9 mouse cellular contexts compared by ENCODE assay signal in the genomic region with DNA sequence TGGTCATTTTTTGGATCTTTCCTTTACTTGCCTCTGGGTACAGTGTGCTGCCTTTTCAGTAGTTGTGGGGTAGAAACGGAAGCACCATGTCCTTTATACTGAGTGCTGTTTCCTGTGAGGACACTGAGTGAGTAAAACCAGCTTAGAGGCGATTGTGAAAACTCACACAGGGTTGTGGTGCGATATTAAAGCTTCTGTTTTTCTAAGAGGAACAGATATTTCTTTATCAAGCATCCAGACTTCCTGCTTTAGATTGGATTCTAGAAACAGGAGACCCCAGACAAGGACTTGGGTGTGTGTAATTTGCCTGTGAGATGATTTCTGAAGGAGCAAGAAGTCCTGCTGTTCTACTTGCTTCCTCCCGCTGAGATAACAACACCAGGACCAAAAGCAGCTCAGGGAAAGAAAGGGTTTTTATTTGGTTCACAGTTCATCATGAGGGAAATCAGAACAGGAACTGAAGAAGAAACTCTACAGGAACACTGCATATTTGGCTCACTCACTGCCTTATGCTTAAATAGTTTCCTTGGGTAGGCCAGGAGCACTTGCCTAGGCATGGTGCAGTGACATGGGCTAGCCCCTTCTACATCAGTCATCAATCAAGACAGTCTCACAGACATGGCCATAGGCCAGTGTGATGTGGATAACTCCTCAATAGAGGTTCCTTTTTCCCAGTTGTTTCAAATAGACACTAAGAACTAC.
DNase-seq lines count a peak whose midpoint lies in the region; ATAC-seq lines count a peak whose summit lies in the region.
"Had no signal": no experiment of that assay in that cellular context is flagged by ENCODE, and none has a peak within 500 bp of the region (broad histone marks: within the 10 kb centered on the region; RNA-seq: fewer than 3 reads in every experiment).

No protein-coding gene starts in this region.

- 39% methylated on average over 4 of the region's 4 CpGs for WGBS in embryonic facial prominence, embryonic 14.5 days
- WGBS in embryonic facial prominence, embryonic 10.5 days, result 49% methylated on average over 4 of the region's 4 CpGs
- WGBS in lung, embryonic 16.5 days, result 31% methylated on average over 4 of the region's 4 CpGs

- no peak for DNase-seq in embryonic facial prominence, embryonic 14.5 days (ENCODE audit: low spot score)
- DNase-seq in embryonic facial prominence, embryonic 10.5 days (ENCODE audit: low spot score), result no peak
- no peak for DNase-seq in lung, adult 18-20 months
- DNase-seq in kidney, postnatal 14 days, result peak; percentile 17
- peak; percentile 33 for DNase-seq in splenic B cell, adult 2 months (ENCODE audit: low read depth, low spot score)
- DNase-seq in gastrocnemius, adult 8-10 months (ENCODE audit: low spot score in 2 of 2), result no peak
- DNase-seq in spleen, adult 12 weeks (ENCODE audit: low spot score), result no peak

- no peak overlapping the region for H3K4me2 ChIP-seq in embryonic facial prominence, embryonic 14.5 days (ENCODE audit: low read depth, low read length)
- no peak overlapping the region for H3K4me2 ChIP-seq in lung, embryonic 16.5 days (ENCODE audit: low read depth, low read length)
- H3K4me2 ChIP-seq: midbrain, embryonic 12.5 days had no signal

- no peaks in the 10 kb centered on the region for H3K4me1 ChIP-seq in embryonic facial prominence, embryonic 14.5 days (ENCODE audit: control insufficient read depth, insufficient read depth, low read length)
- H3K4me1 ChIP-seq in embryonic facial prominence, embryonic 10.5 days, result peaks cover 7% of the 10 kb centered on the region
- H3K4me1 ChIP-seq in lung, embryonic 16.5 days (replicated peaks; ENCODE audit: control insufficient read depth, insufficient read depth, low read length), result 0 out of 2 replicates have a peak, but pooled peaks cover 2% of the 10 kb centered on the region

- no peak for ATAC-seq in embryonic facial prominence, embryonic 14.5 days (ENCODE audit: low read depth)
- no peak for ATAC-seq in lung, embryonic 16.5 days (ENCODE audit: low read depth)

- no peaks in the 10 kb centered on the region for H3K27me3 ChIP-seq in embryonic facial prominence, embryonic 14.5 days (replicated peaks; ENCODE audit: control insufficient read depth, insufficient read depth, low read length)
- no peaks in the 10 kb centered on the region for H3K27me3 ChIP-seq in embryonic facial prominence, embryonic 10.5 days (replicated peaks; ENCODE audit: low read depth, poor library complexity, severe bottlenecking)
- no peaks in the 10 kb centered on the region for H3K27me3 ChIP-seq in lung, embryonic 16.5 days (ENCODE audit: control insufficient read depth, insufficient read depth, low read depth, low read length)
- H3K27me3 ChIP-seq in splenic B cell, adult 2 months (ENCODE audit: control insufficient read depth, insufficient read depth, low read length, poor library complexity, severe bottlenecking), result no peaks in the 10 kb centered on the region
- H3K27me3 ChIP-seq: midbrain, embryonic 12.5 days had no signal

- no peaks in the 10 kb centered on the region for H3K36me3 ChIP-seq in embryonic facial prominence, embryonic 14.5 days (ENCODE audit: control insufficient read depth, insufficient read depth, low read length)
- no peaks in the 10 kb centered on the region for H3K36me3 ChIP-seq in embryonic facial prominence, embryonic 10.5 days (replicated peaks)
- no peaks in the 10 kb centered on the region for H3K36me3 ChIP-seq in lung, embryonic 16.5 days (ENCODE audit: control insufficient read depth, insufficient read depth, low read length)
- no peaks in the 10 kb centered on the region for H3K36me3 ChIP-seq in splenic B cell, adult 2 months (ENCODE audit: control insufficient read depth, insufficient read depth, low read length, poor library complexity, severe bottlenecking)
- H3K36me3 ChIP-seq: midbrain, embryonic 12.5 days had no signal

- H3K4me3 ChIP-seq in embryonic facial prominence, embryonic 14.5 days (ENCODE audit: low read depth, low read length), result no peak overlapping the region
- no peak overlapping the region for H3K4me3 ChIP-seq in embryonic facial prominence, embryonic 10.5 days
- no peak overlapping the region for H3K4me3 ChIP-seq in lung, embryonic 16.5 days (ENCODE audit: low read length)
- H3K4me3 ChIP-seq: midbrain, embryonic 12.5 days had no signal

- no peaks in the 10 kb centered on the region for H3K9me3 ChIP-seq in embryonic facial prominence, embryonic 14.5 days (ENCODE audit: control insufficient read depth, low read length)
- no peaks in the 10 kb centered on the region for H3K9me3 ChIP-seq in embryonic facial prominence, embryonic 10.5 days
- no peaks in the 10 kb centered on the region for H3K9me3 ChIP-seq in lung, embryonic 16.5 days (ENCODE audit: control insufficient read depth, low read length)
- H3K9me3 ChIP-seq: midbrain, embryonic 12.5 days had no signal

- no peak overlapping the region for H3K27ac ChIP-seq in embryonic facial prominence, embryonic 14.5 days (replicated peaks; ENCODE audit: low read depth, low read length)
- H3K27ac ChIP-seq in embryonic facial prominence, embryonic 10.5 days (replicated peaks), result no peak overlapping the region
- peak overlapping the region; percentile 45; the same call in 1 of the 2 replicates for H3K27ac ChIP-seq in lung, embryonic 16.5 days (ENCODE audit: low read length)
- H3K27ac ChIP-seq: midbrain, embryonic 12.5 days had no signal

- peak overlapping the region; percentile 8; the same call in 1 of the 2 replicates for H3K9ac ChIP-seq in embryonic facial prominence, embryonic 14.5 days (ENCODE audit: low read depth, low read length)
- H3K9ac ChIP-seq in lung, embryonic 16.5 days (ENCODE audit: low read length), result no peak overlapping the region
- H3K9ac ChIP-seq: midbrain, embryonic 12.5 days had no signal

Comparison
In these comparisons a context has a peak if more than half of its experiments do, and no peak if none do; other contexts are left out.
1. DNase-seq: peak in kidney, postnatal 14 days (single experiment) and splenic B cell, adult 2 months (single experiment); none in embryonic facial prominence, embryonic 14.5 days (single experiment), embryonic facial prominence, embryonic 10.5 days (single experiment), lung, adult 18-20 months (0 of 2), gastrocnemius, adult 8-10 months (0 of 2) and spleen, adult 12 weeks (single experiment).